Mouse (Mus musculus) hindbrain, embryonic 15.5 days (tissue): ENCODE measurements around the gene Tmprss4. TPM values are rescaled to one million over a fixed set of nuclear protein-coding genes. Genes with fewer than 3 reads are reported as not detected.

ENCODE experiments used
- ATAC-seq: fragments of 200-750 bp; cut with Nextera tagmentation; 2 replicates; pipeline ENCODE4 v1.8.0; 2017; ENCODE audit warnings: low read depth, moderate number of reproducible peaks, moderate TSS enrichment; ENCODE audit not compliant: low FRiP score
- H3K27ac ChIP-seq: fragments of 300-500 bp; sonication (generic); replicated peaks from 2 replicates; pipeline ENCODE4 v1.5.1; 2015; ENCODE audit warnings: mild to moderate bottlenecking, inconsistent platforms
- H3K27me3 ChIP-seq: fragments of 300-500 bp; sonication (generic); 2 replicates; pipeline ENCODE4 v1.6.1; 2015; ENCODE audit warnings: control low read depth, inconsistent platforms
- H3K36me3 ChIP-seq: fragments of 300-500 bp; sonication (generic); 2 replicates; pipeline ENCODE4 v1.6.1; 2015; ENCODE audit warnings: control low read depth, inconsistent platforms
- H3K4me1 ChIP-seq: fragments of 300-500 bp; sonication (generic); replicated peaks from 2 replicates; pipeline ENCODE4 v1.6.1; 2015; ENCODE audit warnings: control low read depth, inconsistent platforms
- H3K4me2 ChIP-seq: fragments of 300-500 bp; sonication (generic); 2 replicates; pipeline ENCODE4 v1.6.1; 2015; ENCODE audit warnings: moderate library complexity, mild to moderate bottlenecking, inconsistent platforms
- H3K4me3 ChIP-seq: fragments of 300-500 bp; sonication (generic); 2 replicates; pipeline ENCODE4 v1.5.1; 2015; ENCODE audit warnings: mild to moderate bottlenecking, inconsistent platforms
- H3K9ac ChIP-seq: fragments of 300-500 bp; sonication (generic); 2 replicates; pipeline ENCODE4 v1.6.1; 2015; ENCODE audit warnings: inconsistent platforms
- H3K9me3 ChIP-seq: fragments of 300-500 bp; sonication (generic); 2 replicates; pipeline ENCODE4 v1.6.1; 2016; ENCODE audit warnings: control low read depth, inconsistent platforms
- WGBS: fragments of 180-500 bp; shearing (Covaris S2); methylation state at CpG from one replicate; pipeline ENCODE4 v1.1.7; 2015; 5-methylcytosine and 5-hydroxymethylcytosine counted together
- polyA plus RNA-seq: library from polyadenylated mRNA; unstranded; fragments of >200 nt; fragmentation: Nextera tagmentation; extraction: Ambion mirVana; gene quantifications from 2 replicates; pipeline ENCODE4 v1.2.1, GENCODE M21; 2015

Tmprss4 gene
- polyA plus RNA-seq, result 0.14 TPM in 1 of 2 replicates, not detected in the other

DNA sequence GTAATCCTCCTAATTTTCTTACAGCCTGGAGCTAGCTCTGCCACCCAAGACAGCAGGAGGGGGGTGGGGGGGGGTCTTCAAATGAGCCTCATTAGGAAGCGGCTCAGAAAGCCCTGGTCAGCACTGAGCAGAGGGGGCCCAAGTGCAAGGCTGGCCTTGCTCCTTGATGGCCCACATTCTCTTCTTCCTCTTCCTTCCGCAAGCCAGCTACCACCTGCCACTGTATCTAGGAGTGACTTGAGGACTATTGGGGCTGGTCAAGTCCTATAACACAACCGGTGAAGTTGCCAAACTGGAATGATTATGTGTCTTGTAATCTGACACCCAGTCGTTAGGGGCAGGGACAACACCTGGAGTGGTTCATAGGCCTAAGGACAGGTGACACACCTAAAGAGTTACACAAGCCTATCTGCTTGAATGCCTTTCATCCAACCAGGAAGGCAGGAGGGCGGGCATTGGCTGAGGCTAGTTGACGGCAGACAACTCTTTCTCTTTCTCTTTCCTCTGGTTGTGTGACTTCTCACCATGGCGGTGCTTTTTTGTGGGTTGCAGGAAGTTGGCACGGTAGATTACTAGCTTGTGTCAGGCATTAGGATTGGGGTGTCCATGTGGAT lies at the start of gene Tmprss4:
Gene Tmprss4 (minus strand): TSS at position 296 of the 614 bp plus-strand sequence.
- Histone ChIP-seq H3K27me3 (no peaks in the 10 kb centered on the region), H3K36me3 (no peaks in the 10 kb centered on the region), H3K9me3 (no peaks in the 10 kb centered on the region), H3K4me3 (no peak within 1 kb of the TSS), H3K4me2 (no peak within 1 kb of the TSS), H3K4me1 (no peaks in the 10 kb centered on the region), H3K27ac (no peak within 1 kb of the TSS), H3K9ac (no peak within 1 kb of the TSS)
- no peak for ATAC-seq
- WGBS, result 85% methylated on average over 8 of the region's 8 CpGs

DNA sequence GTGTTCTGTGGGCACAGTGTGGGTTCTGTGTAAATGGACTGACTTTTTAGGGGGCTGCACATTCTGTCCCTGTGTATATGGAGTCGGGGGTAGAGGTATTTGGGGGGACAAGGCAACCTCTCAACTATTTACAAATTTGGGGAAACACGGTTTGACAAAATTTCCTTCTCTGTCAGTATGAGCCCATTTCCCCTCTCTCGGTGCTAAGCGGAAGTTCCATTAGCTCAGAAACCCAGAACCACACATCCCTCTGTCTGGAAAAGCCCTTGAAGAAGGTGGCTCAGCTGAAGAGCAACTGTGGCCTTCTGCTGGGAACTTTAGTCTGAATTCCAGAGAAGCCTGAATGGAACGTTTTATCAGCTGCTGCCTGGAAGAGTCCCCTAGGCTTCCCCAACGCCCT lies 48.5 kb upstream of the Tmprss4 start:
- 81% methylated on average over 6 of the region's 6 CpGs for WGBS
- Histone ChIP-seq H3K4me1 (no peaks in the 10 kb centered on the region), H3K36me3 (no peaks in the 10 kb centered on the region), H3K9me3 (no peaks in the 10 kb centered on the region), H3K9ac (no peak overlapping the region), H3K27ac (no peak overlapping the region), H3K27me3 (no peaks in the 10 kb centered on the region), H3K4me3 (no peak overlapping the region), H3K4me2 (no peak overlapping the region)
- ATAC-seq, result no peak

DNA sequence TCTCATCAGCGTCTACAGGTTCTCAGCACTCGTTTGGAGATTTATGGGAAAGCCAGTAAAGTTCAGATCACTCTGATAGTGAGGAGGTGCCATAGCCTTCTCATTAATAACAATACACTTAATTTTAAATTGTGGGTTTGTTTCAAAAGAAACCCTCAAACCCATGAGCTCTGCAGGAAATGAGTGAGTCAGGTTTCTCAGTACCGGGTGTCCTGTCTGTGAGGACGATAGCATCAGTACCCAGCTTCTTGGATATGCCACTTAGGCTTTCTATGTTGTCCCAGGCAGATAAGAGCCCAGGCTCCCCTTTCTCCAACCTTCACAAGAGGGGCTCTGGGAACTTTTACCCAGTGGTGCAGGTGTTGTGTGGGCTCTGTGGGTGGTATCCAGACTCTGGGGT lies 48.1 kb upstream of the Tmprss4 start:
- H3K4me2 ChIP-seq, result no peak overlapping the region
- H3K4me3 ChIP-seq, result no peak overlapping the region
- no peak for ATAC-seq
- no peaks in the 10 kb centered on the region for H3K36me3 ChIP-seq
- H3K27ac ChIP-seq, result no peak overlapping the region
- H3K27me3 ChIP-seq, result no peaks in the 10 kb centered on the region
- no peaks in the 10 kb centered on the region for H3K4me1 ChIP-seq
- H3K9ac ChIP-seq, result no peak overlapping the region
- 84% methylated on average over 4 of the region's 4 CpGs for WGBS
- H3K9me3 ChIP-seq, result no peaks in the 10 kb centered on the region

DNA sequence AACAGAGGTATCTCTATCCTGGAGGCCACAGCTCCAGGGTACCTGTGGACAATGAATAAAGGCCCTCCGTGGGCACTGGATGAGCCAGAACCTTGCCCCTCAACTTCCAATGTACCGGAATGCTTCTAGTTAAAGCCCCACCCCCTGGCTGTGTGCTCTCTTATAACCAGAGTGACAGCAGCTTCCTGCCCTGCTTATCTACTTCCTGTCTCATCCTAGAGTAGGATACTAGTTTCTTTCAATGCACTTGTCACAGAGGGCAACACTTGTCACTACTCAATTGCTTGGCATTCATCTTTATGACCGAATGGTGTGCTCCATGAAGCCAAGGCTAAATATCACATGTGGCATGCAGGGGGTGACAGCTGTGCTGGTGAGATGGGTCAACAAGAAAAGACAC lies 47.4 kb upstream of the Tmprss4 start:
- Histone ChIP-seq H3K4me1 (no peaks in the 10 kb centered on the region), H3K9ac (no peak overlapping the region), H3K9me3 (no peaks in the 10 kb centered on the region), H3K36me3 (no peaks in the 10 kb centered on the region), H3K4me3 (no peak overlapping the region), H3K27me3 (no peaks in the 10 kb centered on the region), H3K4me2 (no peak overlapping the region), H3K27ac (no peak overlapping the region)
- 88% methylated on average over 3 of the region's 3 CpGs for WGBS
- no peak for ATAC-seq

DNA sequence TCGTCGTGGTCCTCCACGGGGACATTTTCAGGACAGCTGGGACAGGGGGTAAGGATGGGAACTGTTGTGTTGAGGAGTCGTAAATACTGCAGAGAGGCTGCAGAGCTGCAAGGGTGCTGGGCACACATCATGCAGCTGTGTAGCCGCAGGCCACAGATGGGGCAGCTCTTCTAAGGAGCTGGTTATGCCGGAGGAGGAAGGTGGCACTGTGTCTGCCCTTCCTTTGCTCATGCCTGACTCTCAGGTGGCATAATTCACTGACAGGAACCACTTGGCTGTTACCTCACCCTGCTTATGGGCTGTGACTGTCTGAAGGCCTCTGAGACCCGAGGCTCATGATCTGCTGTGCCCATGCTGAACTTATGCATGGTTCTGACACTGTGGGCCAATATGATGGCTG lies 46.4 kb upstream of the Tmprss4 start:
- WGBS, result 86% methylated on average over 7 of the region's 7 CpGs
- Histone ChIP-seq H3K36me3 (no peaks in the 10 kb centered on the region), H3K9ac (no peak overlapping the region), H3K27ac (no peak overlapping the region), H3K4me3 (no peak overlapping the region), H3K4me2 (no peak overlapping the region), H3K27me3 (no peaks in the 10 kb centered on the region), H3K4me1 (no peaks in the 10 kb centered on the region), H3K9me3 (no peaks in the 10 kb centered on the region)
- no peak for ATAC-seq

DNA sequence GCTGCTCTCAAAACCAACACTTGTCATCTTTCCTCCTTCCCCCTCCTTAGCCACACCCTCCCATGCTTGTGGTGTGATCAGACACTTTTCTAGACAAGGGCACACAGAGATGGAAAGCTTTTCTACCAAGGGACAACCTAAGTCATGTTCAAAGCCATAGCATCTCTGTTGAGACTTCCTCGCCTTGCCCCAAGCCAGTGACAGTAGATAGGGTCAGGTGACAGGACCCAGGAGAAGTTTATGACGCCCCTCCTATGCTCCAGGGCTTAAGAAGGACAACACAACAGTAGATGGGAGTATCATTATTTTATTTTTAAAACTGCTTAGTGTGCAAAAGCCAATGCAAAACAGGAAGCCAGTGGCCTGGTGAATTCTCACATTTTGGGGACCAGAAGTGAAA lies 43.6 kb upstream of the Tmprss4 start:
- no peaks in the 10 kb centered on the region for H3K9me3 ChIP-seq
- H3K4me3 ChIP-seq, result no peak overlapping the region
- ATAC-seq, result no peak
- no peaks in the 10 kb centered on the region for H3K4me1 ChIP-seq
- H3K27ac ChIP-seq, result no peak overlapping the region
- no peaks in the 10 kb centered on the region for H3K27me3 ChIP-seq
- no peak overlapping the region for H3K9ac ChIP-seq
- 76% methylated on average over 2 of the region's 2 CpGs for WGBS
- no peak overlapping the region for H3K4me2 ChIP-seq
- H3K36me3 ChIP-seq, result no peaks in the 10 kb centered on the region

DNA sequence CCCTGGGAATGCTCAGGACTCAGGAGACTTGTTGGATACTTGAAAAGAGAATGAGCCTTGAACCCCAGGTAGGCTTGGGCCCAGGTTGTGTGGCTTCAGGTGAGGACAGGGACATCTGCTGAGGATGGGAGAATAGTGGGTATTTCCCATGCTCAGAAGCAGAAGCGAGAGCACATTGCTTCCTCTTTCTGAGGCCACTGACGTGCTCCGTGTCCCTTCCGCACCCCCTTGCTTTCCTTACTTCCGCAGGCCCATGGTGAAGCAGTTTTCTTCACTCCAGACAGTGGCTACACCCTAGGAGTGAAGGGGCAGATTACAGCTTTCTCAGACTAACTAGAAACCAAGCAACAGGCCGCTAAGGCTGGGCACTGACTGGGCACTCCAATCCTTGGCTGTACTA lies 42.2 kb upstream of the Tmprss4 start:
- Histone ChIP-seq H3K9me3 (no peaks in the 10 kb centered on the region), H3K9ac (no peak overlapping the region), H3K27ac (no peak overlapping the region), H3K36me3 (no peaks in the 10 kb centered on the region), H3K4me2 (no peak overlapping the region), H3K27me3 (no peaks in the 10 kb centered on the region), H3K4me1 (no peaks in the 10 kb centered on the region), H3K4me3 (no peak overlapping the region)
- no peak for ATAC-seq
- WGBS, result 91% methylated on average over 6 of the region's 6 CpGs

DNA sequence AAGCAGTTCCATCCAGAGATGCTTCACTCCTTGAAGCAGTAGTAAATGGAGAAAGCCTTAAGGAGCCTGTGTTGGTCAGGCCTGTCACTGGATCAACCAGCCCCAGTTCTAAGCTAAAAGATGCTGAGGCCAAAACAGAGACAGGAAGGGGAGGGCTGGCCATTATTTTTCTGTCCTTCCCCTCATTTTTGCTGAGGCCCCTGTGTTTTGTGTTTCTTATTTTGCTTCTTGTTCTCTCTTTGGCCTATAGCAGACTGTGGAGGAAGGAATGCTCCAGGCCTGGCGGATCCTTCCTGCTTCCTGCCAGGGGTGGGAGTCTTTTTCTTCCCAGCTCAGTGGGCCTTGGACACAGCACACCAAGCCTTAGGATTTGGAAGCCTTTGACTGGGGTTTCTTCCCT lies 41.5 kb upstream of the Tmprss4 start:
- H3K4me2 ChIP-seq, result no peak overlapping the region
- H3K27ac ChIP-seq, result no peak overlapping the region
- no peaks in the 10 kb centered on the region for H3K36me3 ChIP-seq
- H3K9me3 ChIP-seq, result no peaks in the 10 kb centered on the region
- H3K4me3 ChIP-seq, result no peak overlapping the region
- no peaks in the 10 kb centered on the region for H3K27me3 ChIP-seq
- 83% methylated on average over 1 of the region's 1 CpGs for WGBS
- H3K4me1 ChIP-seq, result no peaks in the 10 kb centered on the region
- ATAC-seq, result no peak
- no peak overlapping the region for H3K9ac ChIP-seq

DNA sequence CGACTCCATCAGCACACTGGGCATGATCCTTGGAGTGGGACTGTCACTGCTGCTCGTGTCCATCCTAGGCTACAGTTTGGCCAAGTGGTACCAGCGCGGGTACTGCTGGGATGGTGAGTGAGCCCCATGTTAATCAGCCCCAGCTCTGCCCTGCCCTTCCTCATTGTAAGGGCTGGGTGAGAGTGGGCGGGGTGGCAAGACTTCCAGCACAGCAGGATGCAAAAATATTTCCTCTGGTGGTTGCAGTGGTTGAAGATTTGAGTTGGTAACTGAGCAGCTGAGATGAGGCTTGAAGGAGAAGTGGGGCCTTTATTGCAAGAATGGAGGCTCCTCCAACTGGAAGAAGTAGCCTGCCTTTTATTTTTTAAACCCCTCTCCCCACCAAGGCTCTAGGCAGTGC lies 37.5 kb upstream of the Tmprss4 start:
- H3K36me3 ChIP-seq, result no peaks in the 10 kb centered on the region
- ATAC-seq, result no peak
- no peak overlapping the region for H3K27ac ChIP-seq
- H3K27me3 ChIP-seq, result no peaks in the 10 kb centered on the region
- 73% methylated on average over 5 of the region's 5 CpGs for WGBS
- H3K4me3 ChIP-seq, result no peak overlapping the region
- no peak overlapping the region for H3K4me2 ChIP-seq
- no peaks in the 10 kb centered on the region for H3K9me3 ChIP-seq
- H3K4me1 ChIP-seq, result no peaks in the 10 kb centered on the region
- H3K9ac ChIP-seq, result no peak overlapping the region

DNA sequence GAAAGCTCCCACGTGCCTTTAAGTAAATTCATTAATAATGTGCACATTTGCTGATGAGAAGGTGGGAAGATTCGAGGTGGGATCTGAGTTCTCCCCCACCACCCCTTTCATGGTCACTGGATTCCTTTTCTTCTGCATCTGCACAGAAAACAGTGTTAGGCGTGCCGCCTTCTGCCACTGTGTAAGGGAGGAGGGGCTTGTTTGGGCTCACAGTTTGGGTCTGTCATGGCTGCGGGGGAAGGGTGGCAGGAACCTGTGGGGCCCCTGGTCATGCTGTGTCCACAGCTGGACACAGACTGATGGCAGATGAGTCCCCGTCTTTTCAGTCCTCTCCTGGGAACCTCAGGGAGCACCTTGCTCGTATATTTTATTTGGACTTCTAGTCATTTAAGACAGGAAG lies 32.9 kb upstream of the Tmprss4 start:
- no peak for ATAC-seq

DNA sequence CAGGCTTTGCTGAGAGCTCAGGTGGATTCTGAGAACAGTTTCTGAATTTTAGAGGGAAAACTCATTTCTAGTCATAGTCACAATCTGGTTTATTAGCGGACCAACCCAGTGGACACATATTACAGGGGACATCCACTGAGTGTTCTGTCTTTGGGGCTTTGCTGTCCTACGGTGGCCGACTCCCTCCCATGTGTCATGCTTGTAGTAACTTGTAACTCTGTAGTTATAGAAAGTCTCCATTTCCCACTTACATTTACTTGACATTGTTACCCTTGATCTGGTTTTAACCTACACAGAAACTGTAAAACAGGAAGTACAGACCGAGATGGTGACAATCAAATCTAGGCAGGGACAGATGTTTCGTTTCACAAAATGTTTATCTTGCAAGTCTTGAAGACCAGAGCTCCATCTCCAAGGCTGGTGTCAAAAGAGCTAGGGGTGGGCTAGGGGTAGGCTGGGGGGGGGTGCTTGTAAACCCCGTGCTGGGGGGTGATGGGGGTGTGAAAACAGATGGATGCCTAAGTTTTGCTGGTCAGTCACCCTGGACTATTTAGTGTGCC lies 31.9 kb upstream of the Tmprss4 start:
- Histone ChIP-seq H3K27ac (no peak overlapping the region), H3K4me1 (no peaks in the 10 kb centered on the region), H3K4me2 (no peak overlapping the region), H3K9me3 (no peaks in the 10 kb centered on the region), H3K27me3 (no peaks in the 10 kb centered on the region), H3K36me3 (no peaks in the 10 kb centered on the region), H3K9ac (no peak overlapping the region), H3K4me3 (no peak overlapping the region)
- no peak for ATAC-seq
- WGBS, result 85% methylated on average over 6 of the region's 6 CpGs

More for the DNA sequence above, 32.9 kb upstream of the Tmprss4 start:
- H3K4me2 ChIP-seq, result no peak overlapping the region
- H3K9ac ChIP-seq, result no peak overlapping the region
- H3K4me1 ChIP-seq, result no peaks in the 10 kb centered on the region
- WGBS, result 44% methylated on average over 7 of the region's 7 CpGs
- H3K27ac ChIP-seq, result no peak overlapping the region
- no peaks in the 10 kb centered on the region for H3K9me3 ChIP-seq
- H3K4me3 ChIP-seq, result no peak overlapping the region
- H3K36me3 ChIP-seq, result no peaks in the 10 kb centered on the region
- H3K27me3 ChIP-seq, result no peaks in the 10 kb centered on the region

DNA sequence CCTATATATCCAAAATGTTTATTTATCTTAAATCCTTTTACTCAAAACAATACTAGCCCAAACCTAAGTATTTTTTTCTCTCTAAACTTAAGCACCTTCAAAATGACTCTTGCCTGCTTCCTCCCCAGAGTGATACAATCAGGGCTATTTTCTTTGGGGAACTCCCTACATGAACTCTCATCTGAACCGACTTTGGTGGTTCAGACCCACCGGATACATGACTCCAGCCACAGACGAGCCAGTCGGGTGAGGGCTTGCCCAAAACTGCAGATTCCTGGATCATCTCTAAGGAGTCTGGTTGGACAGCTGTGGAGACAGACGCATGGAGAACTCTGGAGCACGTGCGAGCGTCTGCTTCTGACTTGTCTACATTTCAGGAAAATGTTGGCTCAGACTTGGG lies 25.5 kb upstream of the Tmprss4 start:
- 90% methylated on average over 8 of the region's 8 CpGs for WGBS
- Histone ChIP-seq H3K4me1 (no peaks in the 10 kb centered on the region), H3K9me3 (no peaks in the 10 kb centered on the region), H3K9ac (no peak overlapping the region), H3K36me3 (no peaks in the 10 kb centered on the region), H3K4me3 (no peak overlapping the region), H3K4me2 (no peak overlapping the region), H3K27me3 (no peaks in the 10 kb centered on the region), H3K27ac (no peak overlapping the region)
- no peak for ATAC-seq

DNA sequence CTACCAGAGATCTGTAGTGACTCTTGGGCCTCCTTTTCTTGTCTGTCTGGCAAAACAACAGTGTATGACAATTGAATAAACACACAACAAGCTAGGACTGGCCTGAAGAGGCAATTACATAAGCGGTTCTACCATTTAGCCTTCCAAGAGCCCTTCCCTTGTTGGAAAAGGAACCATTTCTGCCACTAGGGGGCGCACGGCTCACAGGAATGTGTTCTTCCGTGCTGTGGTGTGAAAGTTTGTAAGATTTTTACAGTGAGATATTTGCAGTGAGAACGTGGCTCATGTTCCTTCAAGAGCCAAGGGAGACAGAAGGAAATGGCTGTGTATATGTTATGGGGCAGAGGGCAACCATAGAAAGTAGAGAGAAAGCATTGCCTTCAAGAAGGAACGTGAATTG lies 17.7 kb upstream of the Tmprss4 start:
- no peak overlapping the region for H3K27ac ChIP-seq
- no peak overlapping the region for H3K4me3 ChIP-seq
- 13% methylated on average over 6 of the region's 6 CpGs for WGBS
- H3K4me2 ChIP-seq, result no peak overlapping the region
- no peaks in the 10 kb centered on the region for H3K4me1 ChIP-seq
- H3K36me3 ChIP-seq, result no peaks in the 10 kb centered on the region
- H3K9me3 ChIP-seq, result no peaks in the 10 kb centered on the region
- H3K9ac ChIP-seq, result no peak overlapping the region
- H3K27me3 ChIP-seq, result no peaks in the 10 kb centered on the region
- ATAC-seq, result peak; percentile 34; the same call in 1 of the 2 replicates
